Mouse (Mus musculus): ENCODE measurements around the gene Dido1. TPM values are rescaled to one million over a fixed set of nuclear protein-coding genes. Genes with fewer than 3 reads are reported as not detected.

The Dido1 gene
- polyA plus RNA-seq, 1 experiment from 2014 or later = 31.7 TPM

DNA sequence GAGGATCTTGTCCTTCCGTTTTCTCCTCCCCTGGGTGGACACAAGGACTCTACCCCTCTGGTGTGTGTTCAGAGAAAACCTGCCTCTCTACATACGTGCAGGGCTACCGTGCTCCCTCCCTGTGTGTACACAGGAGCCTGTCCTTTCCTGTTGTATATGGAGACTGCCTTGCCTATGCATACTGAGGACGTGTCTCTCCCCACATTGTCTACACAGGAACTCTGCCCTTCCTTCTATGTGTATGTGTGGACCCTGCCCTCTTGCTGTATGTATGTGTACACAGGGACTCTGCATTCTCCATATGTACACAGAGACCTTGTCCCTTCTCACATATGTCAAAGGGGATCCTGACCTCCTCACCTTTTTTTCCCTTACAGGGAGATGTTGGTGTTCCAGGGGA is 99.5 kb downstream of the Dido1 start:
- H3K9ac ChIP-seq = no peak overlapping the region
- no peak overlapping the region for H3K4me3 ChIP-seq
- WGBS = 45% methylated on average over 4 of the region's 4 CpGs
- no peak for ATAC-seq (ENCODE audit: borderline replicate concordance, extremely low read depth, low FRiP score, low TSS enrichment)
- H3K9me3 ChIP-seq = no peaks in the 10 kb centered on the region
- H3K4me2 ChIP-seq = no peak overlapping the region
- H3K27me3 ChIP-seq = no peaks in the 10 kb centered on the region
- H3K27ac ChIP-seq = no peak overlapping the region
- no peaks in the 10 kb centered on the region for H3K4me1 ChIP-seq
- H3K36me3 ChIP-seq = no peaks in the 10 kb centered on the region

Other genes with a start within 250 kb of the Dido1 start
- gene Ntsr1, start 210.0 kb downstream of the Dido1 start, polyA plus RNA-seq (2015; fragmentation: Nextera tagmentation; extraction: Ambion mirVana) = 0.89 and 1.3 TPM in 2 replicates
- 29.9 and 31.3 TPM in 2 replicates for gene Mrgbp, start 128.7 kb downstream of the Dido1 start, polyA plus RNA-seq (2015; fragmentation: Nextera tagmentation; extraction: Ambion mirVana)
- 60.4 and 62.2 TPM in 2 replicates for gene Ogfr, start 120.8 kb downstream of the Dido1 start, polyA plus RNA-seq (2015; fragmentation: Nextera tagmentation; extraction: Ambion mirVana)
- 36.3 and 39.5 TPM in 2 replicates for gene Col9a3, start 112.2 kb downstream of the Dido1 start, polyA plus RNA-seq (2015; fragmentation: Nextera tagmentation; extraction: Ambion mirVana)
- gene Tcfl5, start 67.3 kb downstream of the Dido1 start, polyA plus RNA-seq (2015; fragmentation: Nextera tagmentation; extraction: Ambion mirVana) = 0.10 and 0.22 TPM in 2 replicates
- 55.0 and 56.0 TPM in 2 replicates for gene Gid8, start 118 bp upstream of the Dido1 start, polyA plus RNA-seq (2015; fragmentation: Nextera tagmentation; extraction: Ambion mirVana)
- 0.72 and 1.9 TPM in 2 replicates for gene Slc17a9, start 15.3 kb upstream of the Dido1 start, polyA plus RNA-seq (2015; fragmentation: Nextera tagmentation; extraction: Ambion mirVana)
- gene Bhlhe23, start 66.9 kb upstream of the Dido1 start, polyA plus RNA-seq (2015; fragmentation: Nextera tagmentation; extraction: Ambion mirVana) = not detected in 2 replicates
- 54.7 and 58.1 TPM in 2 replicates for gene Ythdf1, start 210.9 kb upstream of the Dido1 start, polyA plus RNA-seq (2015; fragmentation: Nextera tagmentation; extraction: Ambion mirVana)
- 0.12 TPM in 1 of 2 replicates, not detected in the other for gene Birc7, start 219.0 kb upstream of the Dido1 start, polyA plus RNA-seq (2015; fragmentation: Nextera tagmentation; extraction: Ambion mirVana)
- gene Nkain4, start 244.7 kb upstream of the Dido1 start, polyA plus RNA-seq (2015; fragmentation: Nextera tagmentation; extraction: Ambion mirVana) = 109 and 125 TPM in 2 replicates